Mouse (Mus musculus): ENCODE data around the gene Trpc3. TPM values are rescaled to one million over a fixed set of nuclear protein-coding genes. Genes with fewer than 3 reads are reported as not detected.
A peak's percentile ranks its signal among the peaks of the same experiment; 100 is the strongest.
"Not testable (repeated sequence)": the region's sequence is repeated elsewhere in the genome, so short reads cannot be mapped to it uniquely, and the experiment has no call there.

Gene Trpc3
- polyA plus RNA-seq (2015; fragmentation: Nextera tagmentation; extraction: Ambion mirVana): 7.6 and 8.0 TPM in 2 replicates

DNA sequence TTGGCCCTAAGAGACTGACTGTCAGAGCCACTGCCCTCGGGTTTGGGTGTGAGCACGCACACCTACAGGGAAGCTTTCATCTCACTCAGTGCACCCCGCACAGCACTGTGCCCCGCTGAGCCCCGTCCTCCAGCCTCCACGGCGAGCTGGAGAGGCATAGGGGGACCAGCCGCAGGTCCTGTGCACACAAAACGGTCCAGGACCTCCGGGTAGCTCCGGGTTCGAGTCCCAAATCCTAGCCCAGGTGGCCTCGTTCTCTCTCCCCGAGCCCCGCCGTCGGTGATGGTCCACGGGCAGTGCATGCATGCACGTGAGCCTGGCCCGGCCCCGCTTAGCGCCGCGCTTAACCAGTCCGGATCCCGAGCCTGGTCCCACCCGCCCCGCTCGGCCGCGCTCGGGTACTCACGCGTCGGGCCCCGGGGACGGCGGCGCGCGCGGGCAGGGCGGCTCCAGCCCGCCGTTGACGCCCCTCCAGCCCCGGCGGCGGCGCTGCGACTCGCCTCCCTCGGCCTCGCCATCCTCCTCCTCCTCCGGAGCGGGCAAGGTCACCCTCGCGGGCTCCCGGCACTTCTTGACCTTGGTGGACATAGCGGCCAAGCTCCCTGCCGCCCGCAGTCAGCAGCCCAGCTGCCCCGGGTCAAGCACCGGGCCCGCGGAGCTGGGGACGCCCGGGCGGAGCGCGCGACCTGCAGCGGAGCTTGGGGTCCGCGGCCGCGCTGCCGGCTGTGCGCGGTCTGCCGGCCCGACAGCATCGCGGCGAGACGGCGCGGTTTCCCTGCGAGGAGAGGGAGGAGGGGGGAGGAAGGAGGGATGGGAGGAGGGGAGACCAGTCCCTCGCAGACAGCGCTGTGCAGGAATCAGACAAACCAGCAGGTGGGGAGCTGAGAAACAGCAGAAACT is at the start of gene Trpc3:
Gene Trpc3 (minus strand): TSS at position 776 of the 900 bp plus-strand sequence.
- Histone ChIP-seq H3K9me3 (no peaks in the 10 kb centered on the region), H3K9ac (peak within 1 kb of the TSS; percentile 86), H3K4me1 (replicated peaks) (peaks cover 15% of the 10 kb centered on the region), H3K4me3 (peak within 1 kb of the TSS; percentile 75), H3K4me2 (peak within 1 kb of the TSS; percentile 65), H3K36me3 (no peaks in the 10 kb centered on the region), H3K27ac (peak within 1 kb of the TSS; percentile 78), H3K27me3 (peaks cover 18% of the 10 kb centered on the region)
- peak; percentile 96 for ATAC-seq (ENCODE audit: low FRiP score)
- under 1% methylated on average over 78 of the region's 91 CpGs for WGBS

DNA sequence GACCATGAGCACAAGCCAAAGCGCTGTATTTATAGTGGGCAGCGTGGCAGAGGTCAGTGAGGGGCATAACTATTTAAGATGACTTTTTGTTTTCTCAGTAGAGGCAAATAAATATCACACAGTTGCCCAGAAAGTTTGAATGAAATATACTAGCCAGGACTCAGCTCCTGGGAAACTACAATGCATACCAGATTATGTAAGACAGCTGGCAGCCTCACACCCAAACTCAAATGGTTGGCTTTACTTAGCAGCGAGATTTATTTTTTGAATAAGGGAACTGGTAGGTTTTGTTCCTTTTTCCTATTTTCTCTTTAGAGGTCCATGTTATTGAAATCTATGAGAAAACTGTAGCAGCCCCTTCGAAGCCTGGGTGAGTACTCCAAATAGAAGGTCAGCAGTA is 48.1 kb upstream of the Trpc3 start:
- no peaks in the 10 kb centered on the region for H3K36me3 ChIP-seq
- H3K4me1 ChIP-seq (replicated peaks): no peaks in the 10 kb centered on the region
- H3K27me3 ChIP-seq: no peaks in the 10 kb centered on the region
- WGBS: 79% methylated on average over 4 of the region's 4 CpGs
- no peak for ATAC-seq (ENCODE audit: low FRiP score)
- no peaks in the 10 kb centered on the region for H3K9me3 ChIP-seq
- H3K9ac ChIP-seq: no peak overlapping the region
- no peak overlapping the region for H3K27ac ChIP-seq
- H3K4me3 ChIP-seq: no peak overlapping the region
- no peak overlapping the region for H3K4me2 ChIP-seq

DNA sequence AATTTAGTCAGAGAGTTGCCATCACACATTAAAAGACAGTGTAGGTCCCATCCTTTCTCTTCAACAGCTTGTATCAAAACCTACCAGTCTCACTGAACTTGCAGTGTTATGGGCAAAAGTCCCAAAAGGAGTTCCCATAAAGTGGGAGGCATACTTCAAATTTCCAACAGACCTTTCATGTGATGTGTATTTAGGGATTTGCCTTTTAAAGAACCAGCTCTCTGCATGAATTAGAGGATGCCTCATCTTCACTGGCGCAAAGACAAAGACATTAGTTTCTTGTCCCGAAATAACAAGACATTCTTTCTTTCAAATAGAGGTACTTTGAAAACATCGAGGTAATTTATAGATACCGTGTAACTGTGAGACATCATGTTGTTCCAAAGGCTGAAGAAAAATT is 43.1 kb upstream of the Trpc3 start:
- no peak for ATAC-seq (ENCODE audit: low FRiP score)
- H3K36me3 ChIP-seq: no peaks in the 10 kb centered on the region
- no peaks in the 10 kb centered on the region for H3K4me1 ChIP-seq (replicated peaks)
- no peak overlapping the region for H3K4me2 ChIP-seq
- 91% methylated on average over 4 of the region's 4 CpGs for WGBS
- no peak overlapping the region for H3K4me3 ChIP-seq
- no peak overlapping the region for H3K9ac ChIP-seq
- H3K27me3 ChIP-seq: no peaks in the 10 kb centered on the region
- no peak overlapping the region for H3K27ac ChIP-seq
- H3K9me3 ChIP-seq: no peaks in the 10 kb centered on the region

DNA sequence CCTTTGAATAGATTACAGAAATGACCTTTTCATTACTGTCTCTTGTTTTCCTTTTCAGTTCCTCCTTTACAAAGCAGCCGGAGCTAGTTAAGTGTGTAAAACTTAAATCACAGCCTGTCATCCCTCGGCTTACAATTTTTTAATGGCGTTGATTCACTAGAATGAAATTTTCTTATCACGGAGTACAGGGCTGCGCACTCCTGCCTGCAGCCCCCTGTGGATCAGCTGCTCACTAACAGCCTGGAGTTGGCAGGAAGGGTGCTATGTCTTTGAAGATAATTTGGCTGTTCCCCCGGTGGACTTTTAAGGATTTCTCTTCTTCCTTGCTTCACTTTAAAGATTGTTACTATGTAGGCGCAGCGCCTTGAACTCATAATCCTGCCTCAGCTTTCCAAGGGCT is 36.6 kb upstream of the Trpc3 start:
- Histone ChIP-seq H3K4me2 (no peak overlapping the region), H3K4me1 (replicated peaks) (no peaks in the 10 kb centered on the region), H3K9me3 (no peaks in the 10 kb centered on the region), H3K27me3 (no peaks in the 10 kb centered on the region), H3K27ac (no peak overlapping the region), H3K9ac (no peak overlapping the region), H3K4me3 (no peak overlapping the region), H3K36me3 (no peaks in the 10 kb centered on the region)
- 82% methylated on average over 8 of the region's 8 CpGs for WGBS
- ATAC-seq (ENCODE audit: low FRiP score): no peak

DNA sequence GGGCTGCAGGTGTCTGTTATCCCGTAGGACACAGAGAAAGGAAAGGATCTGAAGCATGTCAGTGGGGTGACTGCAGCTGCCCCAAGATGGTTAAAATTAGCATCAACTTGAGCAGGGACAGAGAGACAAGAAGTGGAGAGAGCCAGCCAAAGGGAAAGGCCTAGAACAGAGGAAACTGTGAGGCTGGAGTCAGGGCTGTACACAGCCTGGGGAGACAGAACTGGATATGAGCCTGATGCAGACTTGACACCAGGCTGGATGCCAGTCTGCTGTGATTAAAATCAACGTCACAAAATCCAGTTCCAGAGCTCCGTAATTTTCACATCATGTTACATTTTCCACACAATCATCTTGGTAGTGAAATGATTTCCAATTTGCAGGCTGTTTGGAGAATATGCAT is 31.9 kb upstream of the Trpc3 start:
- Histone ChIP-seq H3K27ac (no peak overlapping the region), H3K4me3 (no peak overlapping the region), H3K27me3 (no peaks in the 10 kb centered on the region), H3K4me1 (replicated peaks) (no peaks in the 10 kb centered on the region), H3K36me3 (no peaks in the 10 kb centered on the region), H3K4me2 (no peak overlapping the region), H3K9ac (no peak overlapping the region), H3K9me3 (no peaks in the 10 kb centered on the region)
- 78% methylated on average over 3 of the region's 3 CpGs for WGBS
- ATAC-seq (ENCODE audit: low FRiP score): no peak

DNA sequence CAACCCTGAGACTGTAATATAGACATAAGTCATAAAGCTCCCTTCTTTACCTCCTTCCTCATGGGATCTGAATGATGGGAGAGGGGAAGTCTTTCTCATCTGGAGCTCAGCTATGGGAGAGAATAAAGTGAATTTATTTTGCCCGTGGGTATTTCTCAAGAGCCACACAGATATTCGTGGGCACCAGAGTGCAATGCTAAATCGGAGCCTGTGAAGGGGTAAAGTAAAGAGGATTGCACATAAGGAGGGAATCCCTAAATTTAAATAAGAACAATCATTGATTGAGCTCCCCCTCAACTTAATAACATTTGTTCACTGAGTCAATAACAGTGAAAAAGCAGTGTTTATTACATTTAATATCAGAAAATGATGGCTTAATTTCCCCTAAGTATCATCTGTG is 19.6 kb upstream of the Trpc3 start:
- no peaks in the 10 kb centered on the region for H3K27me3 ChIP-seq
- H3K9me3 ChIP-seq: no peaks in the 10 kb centered on the region
- ATAC-seq (ENCODE audit: low FRiP score): no peak
- no peak overlapping the region for H3K4me3 ChIP-seq
- no peaks in the 10 kb centered on the region for H3K4me1 ChIP-seq (replicated peaks)
- no peak overlapping the region for H3K4me2 ChIP-seq
- no peak overlapping the region for H3K9ac ChIP-seq
- no peak overlapping the region for H3K27ac ChIP-seq
- H3K36me3 ChIP-seq: no peaks in the 10 kb centered on the region
- 75% methylated on average over 3 of the region's 3 CpGs for WGBS

DNA sequence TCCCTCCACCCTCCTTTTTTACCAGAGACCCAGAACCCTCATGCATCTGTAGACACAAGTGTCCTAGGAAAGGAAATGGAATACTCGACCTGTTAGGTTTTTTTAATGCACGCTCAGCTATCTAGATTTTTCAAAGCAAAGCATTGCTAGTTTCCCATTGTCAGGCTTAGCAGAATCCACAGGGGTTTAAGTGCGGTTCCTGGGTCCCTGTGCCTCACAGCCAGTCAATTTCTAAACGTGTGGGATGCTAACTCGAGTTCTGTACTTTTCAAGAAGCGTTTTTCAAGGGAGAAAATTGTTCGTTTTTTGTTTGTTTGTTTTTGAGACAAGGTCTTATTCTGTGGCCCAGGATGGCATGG is 304 bp upstream of the Trpc3 start:
- Histone ChIP-seq H3K9me3 (no peaks in the 10 kb centered on the region), H3K4me1 (replicated peaks) (peaks cover 15% of the 10 kb centered on the region), H3K27ac (no peak overlapping the region), H3K36me3 (no peaks in the 10 kb centered on the region), H3K27me3 (peaks cover 18% of the 10 kb centered on the region), H3K4me3 (peak overlapping the region; percentile 75), H3K4me2 (peak overlapping the region; percentile 65), H3K9ac (peak overlapping the region; percentile 86)
- ATAC-seq (ENCODE audit: low FRiP score): peak; percentile 36
- 8% methylated on average over 7 of the region's 7 CpGs for WGBS

DNA sequence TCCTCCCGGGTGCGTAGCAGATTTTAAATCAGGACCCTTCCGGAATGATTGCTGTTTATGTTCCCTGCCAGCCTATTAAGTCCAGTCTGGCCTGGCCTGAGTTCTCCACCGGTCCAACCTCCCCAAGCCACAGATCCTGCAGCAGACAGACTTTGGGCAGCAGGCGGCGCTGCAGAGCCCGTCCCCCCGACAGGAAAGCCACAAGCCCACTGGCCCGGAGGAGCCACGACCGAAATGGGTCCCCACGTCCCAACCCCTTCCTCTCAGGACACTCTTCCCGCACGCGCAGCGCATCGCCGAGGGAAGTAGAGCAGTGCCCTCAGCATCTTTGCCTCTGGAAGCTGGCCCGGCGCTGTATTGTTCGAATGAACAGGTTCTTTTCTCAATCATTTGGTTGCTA is 1.1 kb downstream of the Trpc3 start:
- peak; percentile 18 for ATAC-seq (ENCODE audit: low FRiP score)
- Histone ChIP-seq H3K9ac (peak overlapping the region; percentile 86), H3K4me2 (peak overlapping the region; percentile 65), H3K4me3 (peak overlapping the region; percentile 75), H3K36me3 (no peaks in the 10 kb centered on the region), H3K27me3 (peaks cover 18% of the 10 kb centered on the region), H3K27ac (peak overlapping the region; percentile 78), H3K4me1 (replicated peaks) (peaks cover 15% of the 10 kb centered on the region), H3K9me3 (no peaks in the 10 kb centered on the region)
- WGBS: 2% methylated on average over 21 of the region's 21 CpGs

DNA sequence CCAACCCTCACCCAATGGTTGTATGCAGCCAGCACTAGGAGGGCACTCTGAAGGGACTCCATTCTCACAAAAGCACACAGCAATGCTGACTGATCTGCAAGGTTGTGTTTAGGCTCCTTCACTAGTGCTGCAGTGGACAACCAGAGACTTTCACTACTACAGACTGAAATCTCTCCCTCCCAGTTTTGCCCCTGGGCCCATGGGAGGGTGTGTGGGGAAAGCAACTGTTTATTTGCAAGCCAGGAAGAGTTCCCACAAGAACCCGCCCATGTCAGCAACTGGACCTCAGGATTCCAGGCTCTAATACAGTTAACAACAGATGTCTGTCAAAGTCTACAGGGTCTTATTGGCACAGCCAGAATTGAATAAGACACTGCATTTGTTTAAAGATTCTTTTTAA is 14.1 kb downstream of the Trpc3 start:
- 77% methylated on average over 1 of the region's 1 CpGs for WGBS
- no peak for ATAC-seq (ENCODE audit: low FRiP score)
- no peak overlapping the region for H3K9ac ChIP-seq

DNA sequence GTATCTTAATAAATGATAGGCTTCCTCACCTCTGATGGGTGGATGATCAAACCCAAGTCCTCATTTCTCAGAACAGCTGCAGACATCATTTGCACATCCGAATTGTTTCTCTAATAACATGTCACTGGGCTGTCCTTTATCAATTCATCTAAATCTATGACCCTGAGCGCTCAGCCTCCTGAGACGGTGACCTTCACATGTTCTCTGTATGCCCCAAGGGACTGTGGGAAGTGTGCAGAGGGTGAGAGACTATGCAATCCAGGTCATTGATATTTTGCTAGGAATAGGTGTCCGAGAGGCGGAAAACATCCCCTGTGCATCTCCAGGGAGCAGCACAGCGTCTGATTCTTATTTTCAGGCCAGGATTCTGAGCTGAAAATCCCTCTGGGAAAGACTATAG is 22.2 kb downstream of the Trpc3 start:
- ATAC-seq (ENCODE audit: low FRiP score): no peak
- no peaks in the 10 kb centered on the region for H3K4me1 ChIP-seq (replicated peaks)
- 66% methylated on average over 6 of the region's 6 CpGs for WGBS
- no peak overlapping the region for H3K4me3 ChIP-seq
- H3K9ac ChIP-seq: no peak overlapping the region
- H3K9me3 ChIP-seq: no peaks in the 10 kb centered on the region
- no peaks in the 10 kb centered on the region for H3K36me3 ChIP-seq
- H3K27me3 ChIP-seq: no peaks in the 10 kb centered on the region
- no peak overlapping the region for H3K27ac ChIP-seq
- no peak overlapping the region for H3K4me2 ChIP-seq

More for the DNA sequence above, 14.1 kb downstream of the Trpc3 start:
- H3K36me3 ChIP-seq: no peaks in the 10 kb centered on the region
- no peaks in the 10 kb centered on the region for H3K4me1 ChIP-seq (replicated peaks)
- H3K27me3 ChIP-seq: no peaks in the 10 kb centered on the region
- no peak overlapping the region for H3K27ac ChIP-seq
- no peaks in the 10 kb centered on the region for H3K9me3 ChIP-seq
- H3K4me2 ChIP-seq: no peak overlapping the region
- no peak overlapping the region for H3K4me3 ChIP-seq

DNA sequence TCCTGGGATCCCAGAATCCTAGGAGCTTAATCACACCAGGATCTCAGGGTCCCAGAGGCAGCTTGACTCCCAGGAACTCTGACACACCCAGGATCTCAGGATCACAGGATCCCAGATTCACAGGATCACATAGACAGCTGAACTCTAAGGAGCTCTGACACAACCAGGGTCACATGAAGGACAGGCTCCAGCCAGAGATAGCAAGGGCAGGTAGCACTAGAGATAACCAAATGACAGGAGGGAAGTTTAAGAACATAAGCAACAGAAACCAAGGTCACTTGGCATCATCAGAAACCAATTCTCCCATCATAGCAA is 44.8 kb downstream of the Trpc3 start:
- H3K9ac ChIP-seq; H3K27ac ChIP-seq; H3K4me3 ChIP-seq; H3K4me1 ChIP-seq (replicated peaks); H3K27me3 ChIP-seq; H3K9me3 ChIP-seq; H3K4me2 ChIP-seq; ATAC-seq (ENCODE audit: low FRiP score); H3K36me3 ChIP-seq: not testable (repeated sequence)

DNA sequence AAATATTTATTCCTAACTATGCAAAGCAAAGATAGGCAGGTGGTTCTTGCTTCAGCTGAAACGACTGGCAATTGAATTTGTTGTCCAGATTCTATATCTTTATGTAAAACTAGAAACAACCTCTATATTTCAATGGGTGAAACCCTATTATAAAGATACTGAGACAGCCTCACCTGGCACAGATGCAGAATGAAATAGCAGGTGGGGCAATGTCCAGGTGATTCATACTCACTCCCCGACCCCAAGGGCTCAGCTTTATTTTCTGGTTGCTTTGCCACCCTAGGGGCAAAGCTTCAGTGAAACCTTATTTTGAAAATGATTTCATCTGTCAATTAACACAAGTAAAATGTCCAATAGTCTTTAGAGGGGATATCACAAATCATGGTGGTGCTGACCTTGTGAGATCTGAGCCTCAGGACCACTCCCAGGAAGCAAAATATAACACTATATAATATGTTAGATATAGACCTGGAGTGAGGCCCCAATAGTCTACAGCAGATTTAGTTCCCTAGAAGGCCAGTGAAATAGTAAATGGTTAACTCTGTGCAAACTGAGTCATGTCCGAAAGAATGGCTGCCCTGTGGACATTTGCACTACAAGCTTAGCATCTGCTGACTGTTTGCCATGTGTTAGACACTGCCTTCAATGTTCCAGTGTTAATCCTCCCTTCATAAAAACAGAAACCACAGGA is 45.3 kb downstream of the Trpc3 start:
- H3K9ac ChIP-seq: no peak overlapping the region
- WGBS: 84% methylated on average over 3 of the region's 3 CpGs
- H3K4me2 ChIP-seq: no peak overlapping the region
- no peaks in the 10 kb centered on the region for H3K9me3 ChIP-seq
- no peak overlapping the region for H3K27ac ChIP-seq
- ATAC-seq (ENCODE audit: low FRiP score): no peak
- H3K4me3 ChIP-seq: no peak overlapping the region
- H3K27me3 ChIP-seq: no peaks in the 10 kb centered on the region
- H3K36me3 ChIP-seq: no peaks in the 10 kb centered on the region
- H3K4me1 ChIP-seq (replicated peaks): no peaks in the 10 kb centered on the region

DNA sequence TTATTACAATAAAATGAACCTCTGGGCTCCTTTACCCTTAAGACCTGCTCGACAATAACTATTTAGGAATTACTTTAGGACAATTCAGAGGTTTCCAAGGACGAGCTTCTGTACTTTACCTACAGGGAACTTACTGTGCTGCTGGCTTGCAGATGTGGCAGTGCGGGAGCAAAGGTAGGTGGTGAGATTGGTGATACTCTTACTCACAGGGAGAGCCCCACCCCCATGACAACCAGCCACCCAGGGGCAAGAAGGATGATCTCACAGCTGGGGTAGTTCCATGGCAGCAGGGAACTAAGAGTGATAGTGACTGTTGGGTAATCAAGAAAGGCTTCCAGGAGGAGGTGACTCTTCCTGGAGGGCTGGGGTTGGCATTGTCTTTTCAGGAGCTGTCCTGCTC is 46.6 kb downstream of the Trpc3 start:
- ATAC-seq (ENCODE audit: low FRiP score): no peak
- Histone ChIP-seq H3K36me3 (no peaks in the 10 kb centered on the region), H3K4me1 (replicated peaks) (no peaks in the 10 kb centered on the region), H3K4me2 (no peak overlapping the region), H3K9ac (no peak overlapping the region), H3K4me3 (no peak overlapping the region), H3K9me3 (no peaks in the 10 kb centered on the region), H3K27me3 (no peaks in the 10 kb centered on the region), H3K27ac (no peak overlapping the region)
- WGBS: 87% methylated on average over 3 of the region's 3 CpGs

Data from hindbrain, embryonic 13.5 days (tissue).